Mouse (Mus musculus): ENCODE data around the gene Vmn2r78. TPM values are rescaled to one million over a fixed set of nuclear protein-coding genes. Genes with fewer than 3 reads are reported as not detected.
"Not testable (repeated sequence)": the region's sequence is repeated elsewhere in the genome, so short reads cannot be mapped to it uniquely, and the experiment has no call there.

Gene Vmn2r78
- not detected in 2 replicates for polyA plus RNA-seq (2015; fragmentation: Nextera tagmentation; extraction: Ambion mirVana)

- WGBS, result 73% methylated on average over 2 of the region's 2 CpGs
- ATAC-seq (ENCODE audit: insufficient number of reproducible peaks, low FRiP score, low TSS enrichment, low read depth); H3K9me3 ChIP-seq; H3K4me3 ChIP-seq; H3K4me2 ChIP-seq; H3K4me1 ChIP-seq; H3K27ac ChIP-seq; H3K9ac ChIP-seq; H3K36me3 ChIP-seq; H3K27me3 ChIP-seq: not testable (repeated sequence)
Observed at GRCm38 (mm10) chr7:86914794-86915193, at the start of gene Vmn2r78. Gene Vmn2r78 (plus strand): TSS chr7:86915094.

- Histone ChIP-seq H3K36me3 (no peaks in the 10 kb centered on the region), H3K27ac (no peak overlapping the region), H3K9me3 (no peaks in the 10 kb centered on the region), H3K9ac (no peak overlapping the region), H3K4me3 (no peak overlapping the region), H3K27me3 (no peaks in the 10 kb centered on the region), H3K4me2 (no peak overlapping the region), H3K4me1 (no peaks in the 10 kb centered on the region)
- no peak for ATAC-seq (ENCODE audit: insufficient number of reproducible peaks, low FRiP score, low TSS enrichment, low read depth)
- WGBS, result 84% methylated on average over 4 of the region's 4 CpGs
Observed at GRCm38 (mm10) chr7:86889470-86890469, 25.1 kb upstream of the Vmn2r78 start.

DNA sequence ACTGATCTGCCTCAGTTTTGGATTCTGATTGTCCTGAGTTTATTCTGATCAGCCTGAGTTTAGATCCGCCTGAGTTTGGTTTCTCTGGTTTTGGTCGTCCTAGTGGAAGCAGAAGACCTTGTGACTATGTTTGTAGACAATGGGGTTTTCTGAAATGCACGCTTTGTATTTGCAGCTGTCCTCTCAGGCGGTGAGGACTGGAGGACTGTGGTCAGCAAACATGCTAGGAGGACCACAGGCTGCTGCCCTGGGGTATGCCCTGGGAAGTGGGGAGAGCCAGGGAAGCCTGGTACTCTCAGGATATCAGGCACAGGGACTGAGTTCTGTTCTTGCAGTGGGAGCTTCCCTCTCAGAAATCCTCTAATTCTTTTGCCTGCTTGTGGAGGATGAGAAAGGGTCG is 22.4 kb downstream of the Vmn2r78 start:
- no peak overlapping the region for H3K9ac ChIP-seq
- H3K36me3 ChIP-seq, result no peaks in the 10 kb centered on the region
- no peaks in the 10 kb centered on the region for H3K27me3 ChIP-seq
- no peak overlapping the region for H3K27ac ChIP-seq
- ATAC-seq (ENCODE audit: insufficient number of reproducible peaks, low FRiP score, low TSS enrichment, low read depth), result no peak
- no peaks in the 10 kb centered on the region for H3K4me1 ChIP-seq
- H3K9me3 ChIP-seq, result no peaks in the 10 kb centered on the region
- no peak overlapping the region for H3K4me2 ChIP-seq
- no peak overlapping the region for H3K4me3 ChIP-seq
- WGBS, result 76% methylated on average over 5 of the region's 5 CpGs

- Histone ChIP-seq H3K27ac (no peak overlapping the region), H3K4me2 (no peak overlapping the region), H3K4me3 (no peak overlapping the region), H3K9ac (no peak overlapping the region), H3K27me3 (no peaks in the 10 kb centered on the region), H3K9me3 (no peaks in the 10 kb centered on the region), H3K4me1 (no peaks in the 10 kb centered on the region), H3K36me3 (no peaks in the 10 kb centered on the region)
- ATAC-seq (ENCODE audit: insufficient number of reproducible peaks, low FRiP score, low TSS enrichment, low read depth), result no peak
- WGBS, result 36% methylated on average over 1 of the region's 1 CpGs
Observed at GRCm38 (mm10) chr7:86994700-86995099, 79.8 kb downstream of the Vmn2r78 start.

GRCm38 (mm10) chr7:86995815-86996214 is 80.9 kb downstream of the Vmn2r78 start, which contains the start of gene Vmn2r79:
Gene Vmn2r79 (plus strand): TSS chr7:86996115.
- not testable (repeated sequence) for H3K4me3 ChIP-seq; H3K27me3 ChIP-seq; H3K9ac ChIP-seq; H3K36me3 ChIP-seq; H3K9me3 ChIP-seq; H3K4me1 ChIP-seq; ATAC-seq (ENCODE audit: insufficient number of reproducible peaks, low FRiP score, low TSS enrichment, low read depth); H3K4me2 ChIP-seq; H3K27ac ChIP-seq
- 66% methylated on average over 1 of the region's 1 CpGs for WGBS

Other genes with a start within 250 kb of the Vmn2r78 start
- gene Olfr292, start 226.8 kb upstream of the Vmn2r78 start, polyA plus RNA-seq (2015; fragmentation: Nextera tagmentation; extraction: Ambion mirVana), result not detected in 2 replicates
- gene Folh1, start 139.2 kb upstream of the Vmn2r78 start, polyA plus RNA-seq (2015; fragmentation: Nextera tagmentation; extraction: Ambion mirVana), result 0.38 and 0.52 TPM in 2 replicates
- gene Vmn2r77, start 120.1 kb upstream of the Vmn2r78 start, polyA plus RNA-seq (2015; fragmentation: Nextera tagmentation; extraction: Ambion mirVana), result not detected in 2 replicates
- gene Vmn2r79, start 81.0 kb downstream of the Vmn2r78 start, polyA plus RNA-seq (2015; fragmentation: Nextera tagmentation; extraction: Ambion mirVana), result not detected in 2 replicates